Mouse (Mus musculus) limb, embryonic 12.5 days (tissue): ENCODE data around the gene Cdkn2aipnl. TPM values are rescaled to one million over a fixed set of nuclear protein-coding genes. Genes with fewer than 3 reads are reported as not detected.

Experiments
- ATAC-seq: fragments of 200-750 bp; cut with Nextera tagmentation; 2 replicates; pipeline ENCODE4 v1.8.0; 2017; ENCODE audit warnings: low read depth, moderate TSS enrichment; ENCODE audit not compliant: insufficient number of reproducible peaks, insufficient read depth, low FRiP score, low TSS enrichment
- H3K27ac ChIP-seq: fragments of 300-500 bp; sonication (generic); 2 replicates; pipeline ENCODE4 v1.5.1; 2016; ENCODE audit warnings: mild to moderate bottlenecking, moderate library complexity
- H3K27me3 ChIP-seq: fragments of 300-500 bp; sonication (generic); 2 replicates; pipeline ENCODE4 v1.6.1; 2016; ENCODE audit warnings: mild to moderate bottlenecking, moderate library complexity
- H3K36me3 ChIP-seq: fragments of 300-500 bp; sonication (generic); 2 replicates; pipeline ENCODE4 v1.6.1; 2016; ENCODE audit warnings: mild to moderate bottlenecking, moderate library complexity
- H3K4me1 ChIP-seq: fragments of 300-500 bp; sonication (generic); replicated peaks from 2 replicates; pipeline ENCODE4 v1.6.1; 2016
- H3K4me2 ChIP-seq: fragments of 300-500 bp; sonication (generic); 2 replicates; pipeline ENCODE4 v1.6.1; 2016; ENCODE audit warnings: mild to moderate bottlenecking, moderate library complexity
- H3K4me3 ChIP-seq: fragments of 300-500 bp; sonication (generic); replicated peaks from 2 replicates; pipeline ENCODE4 v1.5.1; 2016; ENCODE audit warnings: mild to moderate bottlenecking
- H3K9ac ChIP-seq: fragments of 300-500 bp; sonication (generic); replicated peaks from 2 replicates; pipeline ENCODE4 v1.6.1; 2016; ENCODE audit warnings: mild to moderate bottlenecking, moderate library complexity
- H3K9me3 ChIP-seq: fragments of 300-500 bp; sonication (generic); 2 replicates; pipeline ENCODE4 v1.6.1; 2016; ENCODE audit warnings: mild to moderate bottlenecking, moderate library complexity
- WGBS: fragments of 180-500 bp; shearing (Covaris S2); methylation state at CpG from one replicate; pipeline ENCODE4 v1.1.7; 2016; 5-methylcytosine and 5-hydroxymethylcytosine counted together
- polyA plus RNA-seq: library from polyadenylated mRNA; unstranded; fragments of >200 nt; fragmentation: Nextera tagmentation; extraction: Ambion mirVana; gene quantifications from 2 replicates; pipeline ENCODE4 v1.2.1, GENCODE M21; 2016

Gene Cdkn2aipnl
- polyA plus RNA-seq, 1 experiment from 2014 or later: 107 TPM

DNA sequence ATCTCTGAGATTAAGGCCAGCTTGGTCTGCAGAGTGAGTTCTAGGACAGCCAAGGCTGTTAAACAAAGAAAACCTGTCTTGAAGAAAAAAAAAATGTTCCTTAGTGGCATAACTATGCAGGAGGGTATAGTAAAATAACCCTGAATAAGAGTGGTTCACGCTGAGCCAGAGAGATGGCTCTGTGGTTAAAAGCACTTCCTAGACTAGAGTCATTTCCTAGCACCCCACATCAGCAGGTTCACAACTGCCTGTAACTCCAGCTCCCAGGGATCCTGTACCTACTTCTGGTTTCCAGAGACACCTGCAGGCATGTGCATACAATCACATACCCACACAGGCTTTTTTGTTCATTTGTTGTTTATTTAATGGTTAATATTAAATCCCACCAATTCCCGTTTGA, 38.1 kb downstream of the Cdkn2aipnl start:
- Histone ChIP-seq H3K9ac (no peak overlapping the region), H3K4me3 (no peak overlapping the region), H3K27ac (no peak overlapping the region), H3K4me2 (peak overlapping the region; percentile 28), H3K9me3 (no peaks in the 10 kb centered on the region), H3K36me3 (no peaks in the 10 kb centered on the region), H3K4me1 (peaks cover 20% of the 10 kb centered on the region), H3K27me3 (no peaks in the 10 kb centered on the region)
- no peak for ATAC-seq
- WGBS: 66% methylated on average over 2 of the region's 2 CpGs

DNA sequence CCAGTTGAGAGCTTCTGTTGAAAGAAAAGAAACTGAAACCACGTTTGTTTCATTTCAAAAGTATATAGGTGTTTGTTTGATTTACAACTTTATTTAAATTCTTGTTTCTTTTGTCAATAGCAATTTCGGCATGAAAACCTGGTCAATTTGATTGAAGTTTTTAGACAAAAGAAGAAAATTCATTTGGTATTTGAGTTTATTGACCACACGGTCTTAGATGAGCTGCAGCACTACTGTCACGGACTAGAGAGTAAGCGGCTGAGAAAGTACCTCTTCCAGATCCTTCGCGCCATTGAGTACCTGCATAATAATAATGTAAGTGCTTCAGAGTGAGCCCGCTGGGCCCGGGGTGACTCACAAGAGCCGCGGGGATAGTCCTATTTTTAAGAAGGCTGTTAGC, 43.5 kb downstream of the Cdkn2aipnl start:
- ATAC-seq: no peak
- Histone ChIP-seq H3K36me3 (no peaks in the 10 kb centered on the region), H3K9me3 (no peaks in the 10 kb centered on the region), H3K9ac (no peak overlapping the region), H3K27ac (no peak overlapping the region), H3K4me2 (no peak overlapping the region), H3K27me3 (no peaks in the 10 kb centered on the region), H3K4me1 (peaks cover 5% of the 10 kb centered on the region), H3K4me3 (no peak overlapping the region)
- WGBS: 89% methylated on average over 11 of the region's 11 CpGs

- no peak overlapping the region for H3K27ac ChIP-seq
- no peaks in the 10 kb centered on the region for H3K9me3 ChIP-seq
- no peaks in the 10 kb centered on the region for H3K27me3 ChIP-seq
- no peak overlapping the region for H3K9ac ChIP-seq
- H3K4me3 ChIP-seq: no peak overlapping the region
- H3K36me3 ChIP-seq: no peaks in the 10 kb centered on the region
- 90% methylated on average over 5 of the region's 5 CpGs for WGBS
- H3K4me1 ChIP-seq: no peaks in the 10 kb centered on the region; the same call in 1 of the 2 replicates
- no peak overlapping the region for H3K4me2 ChIP-seq
- ATAC-seq: no peak
Observed at GRCm38 (mm10) chr11:52011541-52011940, 44.1 kb downstream of the Cdkn2aipnl start.

GRCm38 (mm10) chr11:52018217-52018616, 50.8 kb downstream of the Cdkn2aipnl start:
- H3K27ac ChIP-seq: no peak overlapping the region
- peaks cover 5% of the 10 kb centered on the region for H3K36me3 ChIP-seq
- 85% methylated on average over 9 of the region's 9 CpGs for WGBS
- H3K4me2 ChIP-seq: no peak overlapping the region
- ATAC-seq: no peak
- no peaks in the 10 kb centered on the region for H3K9me3 ChIP-seq
- no peak overlapping the region for H3K9ac ChIP-seq
- no peak overlapping the region for H3K4me3 ChIP-seq
- no peaks in the 10 kb centered on the region for H3K4me1 ChIP-seq
- H3K27me3 ChIP-seq: no peaks in the 10 kb centered on the region

Other genes starting within 250 kb of the Cdkn2aipnl start
- 12.7 and 13.3 TPM in 2 replicates for gene Sec24a, start 204.0 kb upstream of the Cdkn2aipnl start, polyA plus RNA-seq
- gene Sar1b, start 204.0 kb upstream of the Cdkn2aipnl start, polyA plus RNA-seq: 84.6 and 89.7 TPM in 2 replicates
- 1.6 TPM in 2 replicates for gene Jade2, start 110.0 kb upstream of the Cdkn2aipnl start, polyA plus RNA-seq
- gene Ube2b, start 33.1 kb downstream of the Cdkn2aipnl start, polyA plus RNA-seq: 244 and 267 TPM in 2 replicates
- gene Cdkl3, start 36.6 kb downstream of the Cdkn2aipnl start, polyA plus RNA-seq: 13.4 and 15.8 TPM in 2 replicates
- gene Ppp2ca, start 131.0 kb downstream of the Cdkn2aipnl start, polyA plus RNA-seq: 107 and 108 TPM in 2 replicates
- gene Olfr1373, start 177.9 kb downstream of the Cdkn2aipnl start, polyA plus RNA-seq: not detected in 2 replicates
- not detected in 2 replicates for gene Olfr1371, start 246.3 kb downstream of the Cdkn2aipnl start, polyA plus RNA-seq